Mouse (Mus musculus) CH12.LX (cell line): ENCODE results near the gene Slc19a2. TPM values are rescaled to one million over a fixed set of nuclear protein-coding genes. Genes with fewer than 3 reads are reported as not detected.

Experiments
- DNase-seq: peaks from one replicate; pipeline ENCODE4 v3.0.0-alpha.2; 2013; ENCODE audit errors: extremely low read depth
- H3K27ac ChIP-seq: 2 replicates; pipeline ENCODE4 v1.5.1; 2012; ENCODE audit warnings: low read depth, mild to moderate bottlenecking, control low read depth, moderate library complexity; ENCODE audit not compliant: insufficient read depth
- H3K27me3 ChIP-seq: replicated peaks from 2 replicates; pipeline ENCODE3; 2012; ENCODE audit warnings: inconsistent platforms
- H3K36me3 ChIP-seq, 2 experiments: replicated peaks in 1 of 2; 2 replicates each; pipeline versions ENCODE3 to v1.6.1; 2012; ENCODE audit warnings: inconsistent platforms in 1 of 2, low read length in 1 of 2, mild to moderate bottlenecking in 1 of 2, mixed read lengths in 1 of 2, moderate library complexity in 1 of 2; ENCODE audit not compliant: control insufficient read depth in 1 of 2, insufficient read depth in 1 of 2
- H3K4me1 ChIP-seq, 2 experiments: 2 replicates each; pipeline ENCODE4 v1.6.1; 2012; ENCODE audit warnings: inconsistent platforms in 1 of 2, moderate library complexity in 1 of 2; ENCODE audit not compliant: insufficient read depth in 2 of 2, control insufficient read depth in 1 of 2
- H3K4me2 ChIP-seq: 2 replicates; pipeline ENCODE4 v1.6.1; 2012; ENCODE audit warnings: low read depth, mild to moderate bottlenecking, control low read depth; ENCODE audit not compliant: poor library complexity, insufficient read depth, severe bottlenecking
- H3K4me3 ChIP-seq, 3 experiments: fragments of 150-350 bp in 1 of 3; sonication (generic) in 1 of 3; replicated peaks in 1 of 3; 2 replicates each; pipeline versions ENCODE3 to v1.5.1; 2011 to 2012; ENCODE audit warnings: low read depth in 2 of 3, low read length in 2 of 3, mild to moderate bottlenecking in 2 of 3, moderate library complexity in 2 of 3, control low read depth in 1 of 3, improper control_type of control experiment in 1 of 3, inconsistent platforms in 1 of 3, mixed read lengths in 1 of 3; ENCODE audit not compliant: poor library complexity in 1 of 3
- H3K79me2 ChIP-seq: replicated peaks from 2 replicates; pipeline ENCODE4 v1.6.1; 2012; ENCODE audit warnings: mild to moderate bottlenecking, moderate library complexity; ENCODE audit not compliant: control insufficient read depth, poor library complexity, insufficient read depth, severe bottlenecking; ENCODE audit errors: extremely low read depth
- H3K9ac ChIP-seq: 2 replicates; pipeline ENCODE4 v1.6.1; 2012; ENCODE audit warnings: low read depth, mild to moderate bottlenecking, control low read depth, moderate library complexity; ENCODE audit not compliant: insufficient read depth
- H3K9me3 ChIP-seq: replicated peaks from 2 replicates; pipeline ENCODE3; 2012; ENCODE audit warnings: low read length, inconsistent platforms, mixed read lengths
- BHLHE40 ChIP-seq: IDR thresholded peaks from 2 replicates; pipeline ENCODE4 v1.6.1; 2011; ENCODE audit warnings: mild to moderate bottlenecking, low read depth, low read length, improper control_type of control experiment
- CHD1 ChIP-seq: IDR thresholded peaks from 2 replicates; pipeline ENCODE4 v1.6.1; 2012; ENCODE audit warnings: low read depth, low read length, improper control_type of control experiment, inconsistent platforms
- CHD2 ChIP-seq: IDR thresholded peaks from 2 replicates; pipeline ENCODE4 v1.6.1; 2011; ENCODE audit warnings: low read length, improper control_type of control experiment
- ELF1 ChIP-seq: IDR thresholded peaks from 2 replicates; pipeline ENCODE4 v1.6.1; 2014; ENCODE audit warnings: low read depth, mild to moderate bottlenecking, inconsistent platforms, low read length, improper control_type of control experiment
- IRF4 ChIP-seq: IDR thresholded peaks from 2 replicates; pipeline ENCODE4 v1.6.1; 2014; ENCODE audit warnings: low read depth, mild to moderate bottlenecking, inconsistent platforms, low read length, improper control_type of control experiment
- JUN ChIP-seq: IDR thresholded peaks from 2 replicates; pipeline ENCODE4 v1.6.1; 2011; ENCODE audit warnings: low read depth, mild to moderate bottlenecking, low read length, improper control_type of control experiment, moderate library complexity; ENCODE audit not compliant: insufficient read depth
- JUND ChIP-seq: conservative IDR thresholded peaks from 2 replicates; pipeline ENCODE4 v1.6.1; 2011; ENCODE audit warnings: low read depth, low read length, improper control_type of control experiment
- MAX ChIP-seq: IDR thresholded peaks from 2 replicates; pipeline ENCODE4 v1.6.1; 2011; ENCODE audit warnings: low read length, improper control_type of control experiment
- MXI1 ChIP-seq: IDR thresholded peaks from 2 replicates; pipeline ENCODE4 v1.6.1; 2011; ENCODE audit warnings: mild to moderate bottlenecking, low read depth, low read length, improper control_type of control experiment
- MYC ChIP-seq: IDR thresholded peaks from 2 replicates; pipeline ENCODE4 v1.6.1; 2011; ENCODE audit warnings: low read depth, mild to moderate bottlenecking, improper control_type of control experiment, low read length
- PAX5 ChIP-seq: IDR thresholded peaks from 2 replicates; pipeline ENCODE4 v1.6.1; 2012; ENCODE audit warnings: low read length, inconsistent platforms, mixed read lengths
- POLR2AphosphoS2 ChIP-seq: IDR thresholded peaks from 2 replicates; pipeline ENCODE4 v1.6.1; 2011; ENCODE audit warnings: low read depth, low read length, improper control_type of control experiment
- SIN3A ChIP-seq: IDR thresholded peaks from 2 replicates; pipeline ENCODE4 v1.6.1; 2012; ENCODE audit warnings: low read length, improper control_type of control experiment, inconsistent platforms
- TBP ChIP-seq: conservative IDR thresholded peaks from 2 replicates; pipeline ENCODE4 v1.6.1; 2011; ENCODE audit warnings: low read depth, low read length, improper control_type of control experiment
- USF1 ChIP-seq: IDR thresholded peaks from 2 replicates; pipeline ENCODE4 v1.6.1; 2014; ENCODE audit warnings: low read depth, mild to moderate bottlenecking, inconsistent platforms, low read length, improper control_type of control experiment
- USF2 ChIP-seq: conservative IDR thresholded peaks from 2 replicates; pipeline ENCODE4 v1.6.1; 2011; ENCODE audit warnings: low read depth, low read length, improper control_type of control experiment
- ZC3H11A ChIP-seq: IDR thresholded peaks from 2 replicates; pipeline ENCODE4 v1.6.1; 2012; ENCODE audit warnings: low read depth, mild to moderate bottlenecking, inconsistent platforms, low read length, improper control_type of control experiment
- dilution Hi-C: fragments of 300-500 bp; cut with MboI; formaldehyde crosslinking; loops from 2 replicates; pipeline ENCODE4 v1.14.3; 2020; ENCODE audit warnings: low sequenced_read_pairs; ENCODE audit not compliant: extremely low pct_unique_long_range_greater_than_20kb, extremely low pct_ligation_motif_present
- in situ Hi-C: fragments of 300-500 bp; cut with MboI; formaldehyde crosslinking; loops from 3 replicates; pipeline ENCODE4 v1.14.3; 2019; ENCODE audit warnings: low sequenced_read_pairs, low pct_ligation_motif_present, low pct_unique_long_range_greater_than_20kb, mixed read lengths
- polyA plus RNA-seq: library from polyadenylated mRNA; unstranded; fragments of >175 nt; gene quantifications from 2 replicates; pipeline ENCODE4 v1.2.1, GENCODE M21; 2012; ENCODE audit warnings: low read depth; ENCODE audit not compliant: insufficient read length
- total RNA-seq, 2 experiments: library from RNA; depleted of rRNA; stranded (reverse); fragments of 300-350 nt in 1 of 2; fragments of >200 nt in 1 of 2; gene quantifications; 2 replicates each; pipeline ENCODE4 v1.2.3; 2012 to 2014

Slc19a2 gene
- total and polyA plus RNA-seq, 3 experiments: 11.6 to 28.4 (median 16.8) TPM

GRCm38 (mm10) chr1:164284007-164284406 is 35.2 kb downstream of the Slc19a2 start:
- Histone ChIP-seq H3K36me3 (peaks cover 7 to 41% of the 10 kb centered on the region in 2 experiments), H3K79me2 (no peaks in the 10 kb centered on the region), H3K27ac (no peak overlapping the region), H3K9me3 (no peaks in the 10 kb centered on the region), H3K9ac (no peak overlapping the region), H3K4me3 (no peak overlapping the region), H3K4me2 (no peak overlapping the region), H3K27me3 (no peaks in the 10 kb centered on the region), H3K4me1 (no peaks in the 10 kb centered on the region)
- dilution Hi-C loops (no loop called here), in situ Hi-C loops (no loop called here)
- DNase-seq: no peak
- TF ChIP-seq BHLHE40: no peak
- no peak for TF ChIP-seq USF1
- no peak for TF ChIP-seq JUN
- no peak for TF ChIP-seq IRF4
- TF ChIP-seq MAX: no peak
- no peak for TF ChIP-seq CHD1
- no peak for TF ChIP-seq TBP
- no peak for TF ChIP-seq SIN3A
- no peak for TF ChIP-seq MYC
- TF ChIP-seq USF2: no peak
- no peak for TF ChIP-seq JUND
- no peak for TF ChIP-seq PAX5
- TF ChIP-seq MXI1: no peak
- no peak for TF ChIP-seq CHD2

- Histone ChIP-seq H3K4me3 (no peak overlapping the region), H3K9ac (no peak overlapping the region), H3K27ac (no peak overlapping the region), H3K4me1 (no peaks in the 10 kb centered on the region), H3K27me3 (no peaks in the 10 kb centered on the region), H3K4me2 (no peak overlapping the region), H3K9me3 (no peaks in the 10 kb centered on the region), H3K36me3 (peaks cover 17 to 50% of the 10 kb centered on the region in 2 experiments), H3K79me2 (no peaks in the 10 kb centered on the region)
- in situ Hi-C loops: no loop called here
- TF ChIP-seq POLR2AphosphoS2: no peak
- TF ChIP-seq JUN: no peak
- no peak for TF ChIP-seq USF1
- TF ChIP-seq MYC: no peak
- TF ChIP-seq ELF1: no peak
- no peak for TF ChIP-seq ZC3H11A
- dilution Hi-C loops: no loop called here
- DNase-seq: no peak
Measured at GRCm38 (mm10) chr1:164287406-164287805, 38.6 kb downstream of the Slc19a2 start.
